Mouse (Mus musculus) ZHBTc4 (cell line): ENCODE measurements around the gene Ddi2.

Source experiments
- DNase-seq: peaks from one replicate; pipeline ENCODE4 v3.0.0-alpha.2; 2011; ENCODE audit warnings: low read depth, low spot score

Gene Ddi2

DNA sequence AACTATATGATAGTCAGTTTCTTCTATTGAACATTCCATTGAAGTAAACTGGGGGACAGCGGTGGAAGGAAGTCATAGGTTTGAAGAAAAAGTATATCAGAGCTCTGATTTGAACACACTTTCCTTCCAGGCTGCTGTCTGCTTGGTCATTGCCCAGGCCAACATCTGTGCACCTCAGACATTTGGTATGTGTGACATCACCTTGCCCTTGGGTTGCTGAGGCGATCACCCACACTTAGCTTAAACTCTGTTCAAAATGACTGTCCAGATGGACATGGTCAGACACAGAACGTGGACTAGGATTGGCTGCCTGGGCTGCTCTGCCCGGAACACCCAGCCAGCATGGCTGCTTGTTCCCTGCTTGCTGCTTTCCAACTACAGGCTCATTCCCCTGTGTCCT lies 19.2 kb upstream of the Ddi2 start:
- no peak for DNase-seq

DNA sequence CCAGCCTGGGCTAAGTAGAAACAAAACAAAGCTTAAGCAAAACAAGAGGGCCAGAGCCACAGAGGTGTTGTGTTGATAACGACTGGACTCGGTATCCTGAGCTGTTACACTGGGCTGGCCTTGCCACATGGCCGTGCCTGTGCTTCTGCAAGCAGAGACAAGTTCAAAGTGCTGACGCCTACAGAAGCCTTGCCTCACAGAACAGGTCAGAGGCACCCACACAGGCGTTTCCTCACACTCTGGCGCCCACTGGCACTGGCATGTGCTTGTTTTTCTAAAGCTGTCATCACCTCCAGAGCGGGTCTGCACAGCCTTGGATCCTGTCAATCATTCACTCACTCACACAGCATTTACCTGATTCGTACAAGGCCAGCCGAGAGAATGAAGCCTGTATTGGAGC lies 18.6 kb upstream of the Ddi2 start:
- no peak for DNase-seq

DNA sequence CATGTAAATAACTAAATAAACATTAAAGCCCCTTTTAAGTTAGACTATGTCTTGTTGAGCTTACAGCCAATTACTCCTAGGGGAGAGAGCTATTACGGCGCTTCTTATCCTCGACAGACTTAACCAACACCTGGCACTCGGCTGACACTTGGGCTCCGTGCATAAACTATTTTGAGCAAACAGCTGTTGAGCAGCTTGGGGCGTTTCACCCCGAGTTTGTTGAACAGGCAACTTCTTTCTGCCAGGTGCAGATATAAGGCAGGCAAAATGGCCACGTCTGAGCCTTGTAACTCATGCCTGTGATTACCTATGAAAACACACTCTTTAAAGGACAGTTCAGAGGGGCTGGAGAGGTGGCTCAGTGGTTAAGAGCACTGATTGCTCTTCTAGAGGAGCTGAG lies 14.8 kb upstream of the Ddi2 start:
- no peak for DNase-seq

DNA sequence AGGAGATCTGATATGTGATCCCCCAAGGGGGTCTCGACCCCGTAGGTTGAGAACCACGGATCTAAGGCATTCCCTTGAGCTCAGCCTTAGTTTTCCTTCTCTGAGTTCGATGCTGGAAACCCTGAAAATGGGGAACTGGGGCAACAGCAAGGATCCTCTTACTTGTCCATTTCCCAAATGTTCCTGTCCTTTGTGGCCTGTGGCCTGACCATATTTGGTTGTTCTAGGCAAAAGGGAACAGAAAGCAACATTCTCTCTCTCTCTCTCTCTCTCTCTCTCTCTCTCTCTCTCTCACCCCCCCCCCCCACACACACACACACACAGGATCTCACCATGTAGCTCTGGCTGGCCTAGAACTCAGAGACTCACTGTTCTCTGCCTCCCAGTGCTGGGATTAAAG lies 13.6 kb upstream of the Ddi2 start:
- no peak for DNase-seq

DNA sequence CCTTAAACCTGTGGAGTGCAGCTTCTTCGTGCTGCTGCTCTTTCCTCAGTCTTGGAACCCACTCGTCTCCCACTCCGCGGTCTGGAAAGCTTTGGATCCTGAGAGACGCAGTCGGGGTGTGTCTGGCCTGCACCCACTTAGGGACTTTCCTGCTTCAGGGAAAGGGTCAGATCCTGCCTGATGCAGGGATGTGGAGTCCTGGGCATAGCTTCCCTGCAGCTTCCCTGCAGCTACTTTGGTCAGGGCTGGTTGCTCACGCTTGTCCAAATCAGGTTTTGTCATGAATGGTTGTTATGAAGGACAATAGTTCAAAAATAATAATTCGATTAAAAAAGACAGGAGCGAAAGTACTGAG lies 12.0 kb upstream of the Ddi2 start:
- DNase-seq, result no peak

DNA sequence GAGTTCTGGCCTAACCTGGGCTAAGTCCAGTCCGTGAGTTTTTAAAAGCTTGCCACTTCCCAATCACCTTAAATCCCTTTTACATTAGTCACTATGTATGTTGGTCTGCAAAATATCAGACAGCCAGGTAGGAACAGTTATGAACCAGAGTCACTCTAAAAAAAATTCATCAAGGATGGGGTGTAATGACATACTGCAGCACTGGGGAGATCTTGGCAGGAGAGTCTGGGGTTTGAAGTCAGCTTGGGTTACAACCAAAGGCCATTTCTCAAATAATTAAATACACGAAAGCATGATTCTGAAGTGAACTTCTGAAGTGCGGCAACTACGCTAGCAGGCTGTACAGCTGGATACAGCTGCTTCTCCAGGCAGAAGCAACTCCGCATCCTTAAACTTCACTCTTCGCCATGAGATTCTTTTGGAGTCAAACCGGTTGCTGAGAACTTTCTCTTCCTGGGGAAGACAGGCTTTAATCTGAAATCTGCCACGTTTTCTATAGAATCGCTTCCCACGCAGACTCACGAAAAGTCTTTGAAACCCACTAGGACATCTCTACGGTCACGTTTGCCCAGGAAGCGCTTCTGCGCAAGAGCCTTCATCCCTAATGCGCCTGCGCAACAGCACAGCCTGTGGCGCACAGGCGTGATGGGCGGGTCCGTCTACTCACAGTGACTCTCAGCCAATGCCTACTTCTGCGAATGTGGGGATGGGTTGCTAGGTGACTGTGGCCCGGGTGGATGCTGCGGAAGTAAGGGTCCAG lies 11.4 kb upstream of the Ddi2 start:
- peak; percentile 98 for DNase-seq

DNA sequence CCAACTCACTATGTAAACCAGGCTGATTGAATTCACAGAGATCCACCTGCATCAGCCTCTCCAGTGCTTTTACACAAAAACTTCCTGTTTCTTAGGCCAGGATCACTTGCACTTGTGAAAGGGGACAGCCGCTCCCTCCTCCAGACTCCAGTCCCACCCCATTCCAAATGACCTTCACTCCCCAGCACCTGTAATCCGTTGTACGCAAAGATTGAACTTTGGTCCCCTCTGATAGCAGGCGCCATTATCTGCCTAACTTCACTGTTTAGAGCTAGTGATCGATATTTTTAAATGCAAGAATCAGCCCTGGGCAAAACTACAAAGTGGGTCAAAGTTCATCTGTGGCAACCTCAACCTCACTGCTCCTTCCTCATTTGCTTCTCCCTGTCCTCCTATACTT lies 8.5 kb upstream of the Ddi2 start:
- peak; percentile 57 for DNase-seq

DNA sequence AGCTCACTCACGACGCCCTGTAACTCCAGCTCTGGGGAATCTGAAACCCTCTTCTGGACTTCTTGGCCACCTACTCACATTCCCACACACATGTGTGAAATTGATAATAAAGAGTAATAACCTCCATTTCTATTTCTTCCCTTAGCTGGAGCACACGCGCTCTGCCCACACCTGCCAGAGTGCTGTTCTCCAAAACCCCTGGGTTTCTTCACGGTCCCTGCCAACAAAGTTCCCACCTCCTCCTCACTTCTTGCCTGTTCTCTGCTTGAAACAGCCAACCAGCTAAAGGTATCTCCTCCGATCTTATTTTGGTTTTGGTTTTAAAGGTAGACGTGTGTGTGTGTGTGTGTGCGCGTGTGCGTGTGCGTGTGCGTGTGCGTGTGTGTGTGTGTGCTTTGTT lies 7.2 kb upstream of the Ddi2 start:
- DNase-seq, result no peak

DNA sequence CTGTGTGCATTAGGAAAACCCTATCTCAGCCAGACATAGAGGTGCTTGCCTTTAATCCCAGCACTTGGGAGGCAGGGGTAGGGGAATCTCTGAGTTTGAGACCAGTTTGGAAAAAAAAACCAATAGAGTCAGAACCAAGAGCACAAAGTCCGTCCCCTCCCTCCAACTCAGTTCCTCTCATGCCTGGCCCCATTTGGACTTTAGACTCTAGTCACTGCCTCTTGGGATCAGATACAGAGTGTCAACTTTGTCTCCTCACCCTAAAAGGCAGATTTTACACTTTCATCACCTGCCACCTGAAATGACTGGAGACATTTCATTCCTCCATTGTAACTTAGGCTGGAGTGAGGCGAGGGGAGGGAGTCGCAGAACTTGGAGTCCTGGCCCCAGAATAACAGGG lies 6.0 kb upstream of the Ddi2 start:
- no peak for DNase-seq

DNA sequence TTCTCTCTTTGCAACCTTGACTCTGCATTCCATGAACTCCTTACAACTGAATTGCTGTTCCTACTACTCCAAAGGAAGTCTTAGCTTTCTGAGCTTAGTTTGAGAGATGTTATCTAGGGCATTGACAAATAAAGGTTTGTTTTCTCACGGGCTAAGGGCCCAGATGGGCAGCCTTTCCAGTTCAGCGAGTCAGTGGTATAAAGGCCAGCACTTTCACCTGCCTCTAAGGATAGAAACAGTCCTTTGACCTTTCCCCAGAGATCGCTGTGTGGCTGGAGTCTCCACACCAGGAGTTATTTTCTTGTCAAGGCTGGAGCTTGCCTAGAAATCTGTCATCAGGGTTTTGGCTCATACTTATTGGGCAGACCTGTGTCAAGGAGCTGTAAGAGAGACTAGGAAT lies 2.5 kb upstream of the Ddi2 start:
- DNase-seq, result no peak

DNA sequence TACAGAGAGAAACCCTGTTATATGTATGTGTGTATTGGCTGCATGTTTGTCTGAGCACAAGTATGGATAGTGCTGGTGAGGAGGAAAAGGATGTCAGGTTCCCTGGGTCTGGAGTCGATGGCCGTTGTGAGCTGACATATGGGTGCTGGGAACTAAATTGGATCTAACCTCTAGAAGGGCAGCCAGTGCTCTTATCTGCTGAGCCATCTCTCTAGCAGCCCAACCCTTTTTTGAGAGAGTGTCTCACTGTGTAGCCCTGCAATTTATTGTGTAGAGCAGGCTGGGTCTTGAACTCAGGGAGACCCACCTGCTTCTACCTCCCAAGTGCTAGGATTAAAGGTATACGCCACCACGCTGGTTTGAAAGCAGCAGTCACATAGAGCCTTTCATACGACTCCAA lies 2.1 kb upstream of the Ddi2 start:
- no peak for DNase-seq

DNA sequence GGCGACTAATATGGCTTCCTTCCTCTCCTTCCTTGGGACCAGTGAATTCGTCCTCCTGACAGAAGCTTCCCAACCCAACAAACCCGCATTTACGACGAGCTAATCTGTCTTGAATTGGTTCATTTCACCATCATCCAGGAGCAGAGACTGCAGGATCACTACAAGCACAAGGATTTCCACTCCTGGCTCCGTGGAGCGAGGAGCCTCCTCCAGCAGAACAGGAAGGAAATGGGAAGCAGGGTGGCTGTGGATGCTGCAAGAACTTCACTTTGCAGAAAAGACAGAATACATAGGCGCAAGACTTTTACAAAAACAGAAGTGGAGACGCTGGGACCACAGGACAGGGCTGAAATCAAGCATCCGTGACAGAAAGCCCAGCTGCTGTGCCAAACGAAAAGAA lies 1.4 kb upstream of the Ddi2 start:
- DNase-seq, result no peak

DNA sequence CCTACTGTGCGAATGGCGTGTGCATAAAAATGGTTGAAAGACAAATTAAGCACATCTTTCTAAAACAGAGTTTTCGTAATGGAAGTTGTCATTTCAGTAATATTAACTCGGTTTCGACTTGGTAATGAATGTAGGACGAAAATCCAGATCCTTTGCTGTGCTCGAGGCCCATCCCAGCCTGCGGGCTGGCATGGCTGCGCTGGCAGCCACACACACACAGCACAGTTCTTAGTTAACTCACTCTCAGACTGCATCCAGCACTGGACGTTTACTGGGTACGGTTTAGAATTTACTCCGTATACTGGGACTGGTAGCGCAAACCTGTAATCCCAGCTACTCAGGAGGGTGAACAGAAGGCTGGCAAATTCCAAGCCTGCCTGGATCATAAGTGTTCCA lies 452 bp upstream of the Ddi2 start:
- no peak for DNase-seq

DNA sequence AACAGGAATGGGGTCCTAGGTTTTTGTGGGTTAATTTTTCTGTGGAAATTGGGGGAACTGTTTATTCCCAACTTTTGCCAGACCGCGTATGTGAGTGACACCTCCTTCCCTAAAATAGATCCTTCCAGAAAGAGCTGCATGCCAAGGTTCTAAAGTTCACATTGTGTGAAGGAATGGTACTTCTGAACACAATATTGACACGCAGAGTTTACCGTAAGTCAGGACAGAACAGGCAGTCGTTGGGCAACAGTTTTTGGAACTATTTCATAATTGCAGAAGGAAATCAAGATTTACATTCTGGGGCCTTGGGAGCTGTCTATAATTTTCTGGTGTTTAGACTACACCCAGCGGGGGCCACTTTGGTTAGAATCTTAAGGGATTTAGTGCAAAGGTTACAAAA lies 1.3 kb downstream of the Ddi2 start:
- no peak for DNase-seq

DNA sequence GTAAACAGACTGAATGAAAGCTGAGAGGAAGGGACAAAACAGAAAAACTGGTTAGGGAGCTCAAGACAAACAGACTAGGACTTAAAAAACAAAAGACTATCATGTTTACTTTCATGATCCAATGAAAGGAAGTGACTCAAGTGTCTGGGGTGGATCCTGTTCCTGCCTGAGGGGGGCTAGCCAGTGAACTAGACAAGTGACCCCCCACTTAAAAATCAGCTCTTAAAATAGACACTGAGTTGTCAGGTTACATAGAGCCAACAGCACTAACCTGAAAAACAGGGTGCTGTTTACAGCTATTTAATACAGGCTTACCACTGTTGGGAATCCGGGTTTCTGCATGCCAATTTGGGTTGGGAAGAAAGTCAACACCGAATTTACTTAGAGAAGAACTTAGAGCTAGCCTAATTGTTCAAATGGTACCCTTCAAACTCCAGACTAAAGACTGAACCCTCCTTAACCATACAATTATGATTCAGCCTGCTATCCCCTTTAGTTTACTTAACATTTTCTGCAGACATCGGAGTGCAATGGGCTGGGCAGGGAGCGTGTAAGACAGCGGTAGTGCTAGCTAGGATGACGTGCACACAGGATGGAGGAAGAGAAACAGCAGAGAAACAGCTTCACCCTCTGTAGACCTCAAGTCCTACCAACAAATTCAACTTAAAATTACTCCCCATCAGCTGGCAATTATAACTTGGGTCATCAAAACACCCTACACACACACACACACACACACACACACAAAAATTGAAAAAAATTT lies 2.3 kb downstream of the Ddi2 start:
- DNase-seq, result no peak

DNA sequence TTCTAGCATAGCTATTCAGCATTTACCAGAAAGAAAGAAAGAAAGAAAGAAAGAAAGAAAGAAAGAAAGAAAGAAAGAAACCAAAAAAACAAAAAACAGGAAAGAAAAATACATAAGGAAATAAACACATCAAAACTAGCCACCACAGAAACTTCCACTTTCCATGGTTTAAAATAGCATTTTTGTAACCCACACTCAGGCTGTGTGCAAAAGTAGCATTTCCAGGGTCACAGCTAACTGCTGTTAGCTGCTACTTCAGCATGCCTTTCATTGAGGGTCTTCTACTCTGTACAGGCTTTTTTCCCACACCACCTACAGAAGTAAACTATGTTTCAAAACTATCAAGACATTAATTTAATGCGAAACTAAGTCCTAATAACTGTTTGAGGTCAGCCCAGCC lies 3.9 kb downstream of the Ddi2 start:
- no peak for DNase-seq

DNA sequence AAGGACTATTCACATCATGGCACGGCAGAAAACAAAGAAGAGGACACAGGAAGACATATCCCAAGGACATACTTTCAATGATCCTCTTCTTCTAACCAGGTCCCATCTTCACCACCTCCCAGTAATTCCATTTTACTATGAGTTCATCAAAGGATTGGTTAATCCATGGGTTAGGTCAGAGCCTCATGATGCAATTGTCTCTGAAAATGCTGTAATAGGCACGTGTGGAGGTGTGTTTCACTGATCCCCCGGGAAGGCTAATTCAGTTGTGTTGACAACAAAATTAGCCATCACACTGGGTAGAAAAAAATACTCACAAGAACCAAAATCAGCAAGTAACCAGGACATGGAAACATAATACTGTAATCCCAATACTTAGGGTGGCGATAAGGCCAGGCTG lies 5.6 kb downstream of the Ddi2 start:
- no peak for DNase-seq

DNA sequence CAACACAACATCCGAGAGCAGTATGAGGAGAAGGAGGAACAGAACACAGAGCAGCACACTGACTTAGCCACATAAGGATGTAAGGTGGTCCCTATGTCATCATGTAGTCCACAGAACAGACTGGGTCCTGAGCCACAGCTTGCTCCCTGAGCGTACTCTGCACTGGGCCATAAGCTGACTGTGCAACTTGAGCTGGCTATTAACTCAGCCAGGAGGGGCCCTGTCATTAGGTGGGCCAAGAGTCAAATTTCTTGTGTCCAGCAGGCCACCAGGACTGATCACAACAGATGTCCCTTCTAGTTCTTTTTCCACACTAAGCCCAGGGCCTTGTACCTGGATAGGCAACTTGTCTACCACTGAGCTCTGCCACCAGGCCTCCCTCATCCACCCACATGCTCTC lies 8.2 kb downstream of the Ddi2 start:
- DNase-seq, result no peak

DNA sequence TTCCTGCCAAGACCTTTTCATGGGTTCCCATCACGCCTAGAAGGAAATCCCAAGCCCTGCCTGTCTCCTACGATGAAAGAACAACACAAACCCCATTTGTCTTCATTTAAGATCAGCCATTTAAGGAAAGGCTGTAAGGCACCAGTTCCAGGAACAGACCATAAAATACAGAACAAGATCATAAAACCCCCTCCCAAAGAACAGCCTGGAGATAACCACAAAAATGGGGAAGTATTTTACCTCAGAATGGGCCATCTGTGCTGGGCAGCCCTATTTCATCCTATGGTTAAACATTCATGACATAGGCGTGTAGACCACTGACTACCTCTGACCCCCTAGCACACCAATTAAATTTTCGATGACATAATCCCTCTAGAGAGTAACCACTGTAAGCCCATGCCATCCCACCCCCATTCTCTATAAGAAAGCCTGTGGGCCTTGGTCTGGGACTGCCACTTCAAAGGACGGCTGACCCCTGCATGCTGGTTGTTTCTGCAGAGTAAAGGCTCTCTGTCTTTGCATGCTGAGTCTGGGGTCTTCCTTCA lies 9.5 kb downstream of the Ddi2 start:
- DNase-seq, result no peak

DNA sequence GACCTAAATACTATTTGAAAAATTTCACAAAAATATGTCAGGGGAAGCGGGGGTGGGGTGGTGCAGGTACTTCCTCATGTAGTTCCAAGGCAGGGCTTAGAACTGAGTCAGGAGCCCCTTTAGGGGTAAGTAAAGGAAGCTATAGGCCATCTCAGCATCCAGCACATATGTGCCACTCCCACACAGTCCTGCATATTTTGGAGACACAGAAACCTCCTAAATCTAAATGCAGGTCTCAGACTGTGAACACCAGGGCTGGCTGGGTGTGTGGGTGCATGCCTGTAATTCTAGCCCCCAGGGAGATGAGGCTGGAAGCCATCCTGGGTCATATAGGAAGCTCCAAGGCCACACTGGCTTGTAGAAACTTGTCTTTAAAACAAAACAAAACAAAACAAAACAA lies 12.0 kb downstream of the Ddi2 start:
- no peak for DNase-seq

DNA sequence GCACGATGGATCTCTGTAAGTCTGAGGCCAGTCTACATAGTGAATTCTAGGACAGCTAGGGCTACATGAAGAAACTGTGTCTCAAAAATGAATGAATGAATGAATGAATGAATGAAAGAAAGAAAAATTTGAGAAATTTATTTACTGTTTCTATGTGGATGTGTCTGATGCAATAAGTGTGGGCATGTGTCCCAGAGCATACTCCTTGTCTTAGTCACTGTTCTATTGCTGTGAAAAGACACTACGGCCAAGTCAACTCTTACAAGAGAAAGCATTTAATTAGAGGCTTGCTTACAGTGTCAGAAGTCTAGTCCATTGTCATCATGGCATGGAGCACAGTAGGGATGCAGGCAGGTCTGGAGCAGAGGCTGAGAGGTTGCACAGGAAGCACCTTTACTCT lies 14.2 kb downstream of the Ddi2 start:
- DNase-seq, result no peak

DNA sequence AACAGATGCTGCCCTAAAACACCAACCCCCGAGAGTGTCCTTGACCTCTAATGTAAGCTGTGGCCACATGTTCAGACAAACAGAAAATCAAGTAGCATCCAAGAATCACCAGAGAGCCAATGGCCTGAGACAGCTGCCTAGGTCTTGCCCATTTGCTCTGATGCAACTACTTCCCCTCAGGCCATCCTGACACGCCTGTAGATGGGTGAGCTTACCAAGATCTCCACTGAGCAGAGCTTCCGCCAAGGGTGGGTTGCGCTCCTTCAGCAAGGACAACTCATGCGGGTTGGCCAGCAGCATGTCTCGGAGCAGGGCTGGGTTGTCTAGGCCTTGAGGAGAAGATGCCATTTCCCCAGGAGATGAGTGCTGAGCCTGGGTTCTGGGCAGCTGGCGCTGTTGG lies 15.2 kb downstream of the Ddi2 start:
- DNase-seq, result no peak

DNA sequence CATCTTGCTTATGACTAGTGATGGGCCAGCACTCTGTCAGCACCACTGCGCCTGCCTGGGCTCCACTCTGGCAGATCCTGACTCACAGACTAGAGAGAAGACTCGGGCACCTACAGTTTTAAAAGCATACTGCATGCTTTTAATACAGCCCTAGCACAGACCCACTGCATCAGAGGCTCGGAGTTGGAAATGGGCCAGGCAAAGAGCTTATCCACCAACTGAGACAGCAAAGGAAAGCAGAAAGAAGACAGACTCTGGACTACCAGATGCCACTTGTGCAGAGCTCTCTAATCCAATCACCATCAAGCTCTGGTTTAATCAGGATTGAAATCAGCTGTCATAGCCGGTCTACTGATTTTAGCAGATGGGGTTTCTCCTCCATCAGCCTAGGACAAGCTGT lies 17.9 kb downstream of the Ddi2 start:
- no peak for DNase-seq
